Mouse (Mus musculus) ES-E14 (cell line): ENCODE data around the gene Add1. TPM values are rescaled to one million over a fixed set of nuclear protein-coding genes. Genes with fewer than 3 reads are reported as not detected.

Source experiments
- DNase-seq: peaks from one replicate; pipeline ENCODE4 v3.0.0-alpha.2; 2013; ENCODE audit warnings: low read depth, low spot score
- H3K27ac ChIP-seq: 2 replicates; pipeline ENCODE4 v1.5.1; 2012; ENCODE audit warnings: low read depth, mild to moderate bottlenecking, low read length, moderate library complexity, mixed read lengths; ENCODE audit not compliant: poor library complexity, insufficient read depth, severe bottlenecking
- H3K36me3 ChIP-seq: 2 replicates; pipeline ENCODE4 v1.6.1; 2012; ENCODE audit warnings: mild to moderate bottlenecking, low read length, moderate library complexity, mixed read lengths; ENCODE audit not compliant: control insufficient read depth, poor library complexity, insufficient read depth, severe bottlenecking
- H3K4me1 ChIP-seq, 2 experiments: fragments of 150-350 bp in 1 of 2; sonication (generic) in 1 of 2; 2 replicates each; pipeline ENCODE4 v1.6.1; 2012; ENCODE audit warnings: low read length in 2 of 2, mild to moderate bottlenecking in 1 of 2, mixed read lengths in 1 of 2; ENCODE audit not compliant: control insufficient read depth in 2 of 2, insufficient read depth in 2 of 2, poor library complexity in 1 of 2
- H3K4me3 ChIP-seq, 2 experiments: fragments of 150-350 bp in 1 of 2; sonication (generic) in 1 of 2; 2 replicates each; pipeline ENCODE4 v1.5.1; 2012; ENCODE audit warnings: low read length in 2 of 2, low read depth in 1 of 2, mild to moderate bottlenecking in 1 of 2, mixed read lengths in 1 of 2; ENCODE audit not compliant: insufficient read depth in 1 of 2, poor library complexity in 1 of 2, severe bottlenecking in 1 of 2
- H3K9ac ChIP-seq: 2 replicates; pipeline ENCODE4 v1.6.1; 2012; ENCODE audit warnings: low read depth, mild to moderate bottlenecking, low read length, mixed read lengths; ENCODE audit not compliant: poor library complexity, insufficient read depth, severe bottlenecking
- H3K9me3 ChIP-seq: fragments of 150-350 bp; sonication (generic); 2 replicates; pipeline ENCODE4 v1.6.1; 2012; ENCODE audit warnings: low read depth, mild to moderate bottlenecking, low read length; ENCODE audit not compliant: control insufficient read depth, insufficient read depth
- CHD2 ChIP-seq: IDR thresholded peaks from 2 replicates; pipeline ENCODE4 v1.6.1; 2014; ENCODE audit warnings: mild to moderate bottlenecking, low read depth, low read length, inconsistent platforms
- HCFC1 ChIP-seq: IDR thresholded peaks from 2 replicates; pipeline ENCODE4 v1.6.1; 2012; ENCODE audit warnings: low read length, inconsistent platforms, borderline replicate concordance; ENCODE audit not compliant: insufficient read depth
- MAFK ChIP-seq: IDR thresholded peaks from 2 replicates; pipeline ENCODE4 v1.6.1; 2014; ENCODE audit warnings: mild to moderate bottlenecking, low read depth, low read length, inconsistent platforms; ENCODE audit not compliant: insufficient read depth
- ZC3H11A ChIP-seq: IDR thresholded peaks from 2 replicates; pipeline ENCODE4 v1.6.1; 2012; ENCODE audit warnings: low read depth, mild to moderate bottlenecking, inconsistent platforms, low read length, borderline replicate concordance
- ZNF384 ChIP-seq: IDR thresholded peaks from 2 replicates; pipeline ENCODE4 v1.6.1; 2012; ENCODE audit warnings: low read depth, low read length, inconsistent platforms
- in situ Hi-C, 2 experiments: fragments of 600-800 bp; cut with MboI; formaldehyde crosslinking; loops; one replicate each; pipeline ENCODE4 v1.15.1; 2025; ENCODE audit warnings: low sequenced_read_pairs in 2 of 2, inconsistent platforms in 1 of 2; ENCODE audit not compliant: unreplicated experiment in 2 of 2
- total RNA-seq: library from RNA; depleted of rRNA; stranded (reverse); fragments of 300-350 nt; gene quantifications from 2 replicates; pipeline ENCODE4 v1.2.3, GENCODE M21; 2012

Gene Add1
- total RNA-seq, 1 experiment, result 78.4 TPM

DNA sequence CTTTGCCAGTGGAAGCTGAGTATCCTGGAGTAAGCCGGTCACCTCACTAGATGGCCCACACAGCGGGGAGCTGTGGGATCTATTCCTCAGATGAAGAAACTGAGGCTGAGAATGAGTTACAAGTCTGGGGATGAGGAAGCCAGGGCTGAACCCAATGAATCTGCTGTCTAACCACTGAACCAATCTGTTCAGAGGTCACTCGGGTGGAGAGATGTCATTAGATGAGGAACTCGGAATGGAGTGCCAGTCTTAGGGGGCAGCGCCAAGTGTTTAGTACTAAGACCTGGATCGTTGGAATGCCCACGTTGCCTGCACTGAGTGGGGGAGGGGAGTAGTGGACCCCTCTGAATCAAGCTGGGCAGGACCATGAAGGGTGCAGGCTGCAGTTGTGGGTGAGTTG, 35.4 kb upstream of the Add1 start:
- Histone ChIP-seq H3K27ac (no peak overlapping the region), H3K4me3 (no peak overlapping the region), H3K9me3 (no peaks in the 10 kb centered on the region), H3K4me1 (peaks cover 0 to 2% of the 10 kb centered on the region in 2 experiments; a peak in 1 of 4 replicates), H3K36me3 (no peaks in the 10 kb centered on the region), H3K9ac (no peak overlapping the region)
- no peak for DNase-seq
- TF ChIP-seq ZC3H11A (no peak), MAFK (no peak), ZNF384 (no peak), HCFC1 (no peak), CHD2 (no peak)
- in situ Hi-C loops, result no loop called here

DNA sequence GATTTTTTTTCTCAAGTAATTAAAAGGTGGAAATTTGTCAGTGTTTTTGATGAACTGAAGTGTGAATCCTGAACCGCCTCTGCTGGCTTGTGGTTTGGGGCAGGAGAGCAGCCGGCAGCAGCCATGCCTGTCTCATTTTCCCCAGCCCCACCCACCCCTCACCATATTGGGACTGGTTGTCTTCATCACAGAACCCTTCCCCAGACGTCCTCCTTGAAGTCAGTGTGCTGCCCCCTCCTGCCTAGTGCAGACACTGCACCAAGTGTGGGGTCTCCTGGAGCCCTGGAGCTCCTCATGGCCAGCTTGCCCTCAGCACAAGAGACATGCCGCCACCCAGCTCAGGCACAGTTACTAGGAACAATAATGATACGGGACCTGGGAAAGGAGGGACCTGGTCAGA, 34.9 kb upstream of the Add1 start:
- peak; percentile 69 for DNase-seq

DNA sequence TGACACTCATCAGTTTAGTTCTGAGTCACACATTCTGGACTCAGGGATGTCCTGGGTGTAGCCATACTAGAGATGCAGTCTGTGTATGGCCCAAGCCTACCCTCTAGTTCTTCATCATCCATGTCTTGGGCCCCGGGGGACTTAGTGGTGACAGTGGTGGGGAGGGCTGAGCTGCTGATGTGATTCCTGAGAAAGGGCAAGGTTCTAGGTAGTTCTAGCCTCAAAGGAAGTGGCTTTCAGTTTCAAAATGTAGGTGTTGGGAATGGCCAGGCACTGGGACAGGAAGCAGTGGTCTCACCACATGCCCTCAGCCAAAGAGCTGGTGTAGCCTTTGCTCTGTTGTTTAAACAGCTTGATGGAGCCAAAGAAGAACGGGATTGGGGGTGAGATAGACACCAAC, 34.3 kb upstream of the Add1 start:
- no peaks in the 10 kb centered on the region for H3K36me3 ChIP-seq
- no peak for TF ChIP-seq HCFC1
- no peak for TF ChIP-seq CHD2
- no peak for TF ChIP-seq ZC3H11A
- TF ChIP-seq ZNF384, result no peak
- no peak for TF ChIP-seq MAFK
- DNase-seq, result no peak
- H3K4me3 ChIP-seq, result no peak overlapping the region
- no peak overlapping the region for H3K27ac ChIP-seq
- in situ Hi-C loops, result no loop called here
- no peaks in the 10 kb centered on the region for H3K9me3 ChIP-seq
- H3K4me1 ChIP-seq, result peaks cover 0 to 2% of the 10 kb centered on the region in 2 experiments; a peak in 1 of 4 replicates
- H3K9ac ChIP-seq, result no peak overlapping the region

More for the DNA sequence above, 34.9 kb upstream of the Add1 start:
- Histone ChIP-seq H3K27ac (no peak overlapping the region), H3K4me1 (peaks cover 0 to 2% of the 10 kb centered on the region in 2 experiments; a peak in 1 of 4 replicates), H3K9ac (no peak overlapping the region), H3K9me3 (no peaks in the 10 kb centered on the region), H3K4me3 (no peak overlapping the region), H3K36me3 (no peaks in the 10 kb centered on the region)
- TF ChIP-seq HCFC1 (no peak), MAFK (no peak), CHD2 (no peak), ZC3H11A (no peak), ZNF384 (no peak)
- in situ Hi-C loops, result no loop called here

DNA sequence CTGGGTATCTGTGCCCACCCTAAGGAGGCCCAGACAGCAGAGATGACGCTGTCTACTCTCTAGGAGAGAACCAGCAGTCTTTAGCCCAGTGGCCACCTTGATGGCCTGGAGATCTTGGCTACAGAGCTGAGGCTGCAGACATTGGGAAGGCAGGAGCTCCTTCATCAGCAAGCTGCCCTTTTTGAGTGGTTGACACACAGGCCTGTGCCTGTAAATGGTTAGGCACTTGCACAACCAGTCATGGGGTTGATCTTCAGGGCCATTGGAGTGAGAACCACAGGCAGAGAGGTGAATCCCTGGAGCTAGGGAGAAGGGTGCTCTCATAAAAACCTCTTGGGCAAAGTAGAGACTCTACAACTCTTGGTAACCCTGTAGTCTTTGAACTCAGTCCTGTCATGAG, 31.3 kb upstream of the Add1 start:
- Histone ChIP-seq H3K27ac (no peak overlapping the region), H3K9ac (no peak overlapping the region), H3K36me3 (no peaks in the 10 kb centered on the region), H3K4me1 (peaks cover 0 to 2% of the 10 kb centered on the region in 2 experiments; a peak in 1 of 4 replicates), H3K4me3 (no peak overlapping the region), H3K9me3 (no peaks in the 10 kb centered on the region)
- no peak for DNase-seq
- in situ Hi-C loops, result no loop called here
- no peak for TF ChIP-seq CHD2
- no peak for TF ChIP-seq ZC3H11A
- TF ChIP-seq HCFC1, result no peak
- TF ChIP-seq MAFK, result no peak
- TF ChIP-seq ZNF384, result no peak

DNA sequence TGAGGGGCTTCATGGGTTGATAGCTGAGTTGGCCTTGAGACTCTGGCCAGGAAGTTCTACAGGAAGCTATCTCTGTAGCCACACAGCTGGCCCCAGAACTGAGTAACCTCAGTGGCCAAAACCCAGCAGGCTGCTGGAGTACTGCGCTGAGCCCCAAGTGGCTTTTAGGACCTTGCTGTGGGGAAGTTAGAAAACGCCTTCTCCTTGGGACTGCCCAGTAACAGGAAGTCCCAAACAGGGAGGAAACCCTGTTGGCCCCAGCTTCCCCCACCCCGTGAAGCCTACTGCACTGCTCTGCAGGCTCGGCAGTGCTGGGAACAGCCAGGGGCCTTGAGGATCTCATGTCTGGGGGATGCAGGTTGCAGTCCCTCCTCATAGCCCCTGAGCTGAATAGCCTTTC, 30.4 kb upstream of the Add1 start:
- DNase-seq, result no peak
- H3K27ac ChIP-seq, result no peak overlapping the region
- H3K4me3 ChIP-seq, result no peak overlapping the region
- TF ChIP-seq ZC3H11A (no peak), ZNF384 (no peak), HCFC1 (no peak), CHD2 (no peak)
- H3K9ac ChIP-seq, result no peak overlapping the region
- H3K9me3 ChIP-seq, result no peaks in the 10 kb centered on the region
- peaks cover 0 to 2% of the 10 kb centered on the region in 2 experiments; a peak in 1 of 4 replicates for H3K4me1 ChIP-seq
- no peaks in the 10 kb centered on the region for H3K36me3 ChIP-seq
- in situ Hi-C loops, result no loop called here
